Mouse (Mus musculus) neural tube, embryonic 15.5 days (tissue): ENCODE results near the gene Gm10031. TPM values are rescaled to one million over a fixed set of nuclear protein-coding genes. Genes with fewer than 3 reads are reported as not detected.
"Not testable (repeated sequence)": the region's sequence is repeated elsewhere in the genome, so short reads cannot be mapped to it uniquely, and the experiment has no call there.

ENCODE experiments used
- ATAC-seq: fragments of 200-750 bp; cut with Nextera tagmentation; 2 replicates; pipeline ENCODE4 v1.8.0; 2017; ENCODE audit warnings: mild to moderate bottlenecking, moderate TSS enrichment, moderate library complexity; ENCODE audit not compliant: low FRiP score
- H3K27ac ChIP-seq: fragments of 300-500 bp; sonication (generic); replicated peaks from 2 replicates; pipeline ENCODE4 v1.5.1; 2015; ENCODE audit warnings: mild to moderate bottlenecking, inconsistent platforms
- H3K27me3 ChIP-seq: fragments of 300-500 bp; sonication (generic); replicated peaks from 2 replicates; pipeline ENCODE4 v1.6.1; 2015; ENCODE audit warnings: inconsistent platforms
- H3K36me3 ChIP-seq: fragments of 300-500 bp; sonication (generic); 2 replicates; pipeline ENCODE4 v1.6.1; 2015; ENCODE audit warnings: inconsistent platforms
- H3K4me1 ChIP-seq: fragments of 300-500 bp; sonication (generic); 2 replicates; pipeline ENCODE4 v1.6.1; 2015; ENCODE audit warnings: inconsistent platforms
- H3K4me2 ChIP-seq: fragments of 300-500 bp; sonication (generic); 2 replicates; pipeline ENCODE4 v1.6.1; 2015; ENCODE audit warnings: inconsistent platforms, mild to moderate bottlenecking, moderate library complexity
- H3K4me3 ChIP-seq: fragments of 300-500 bp; sonication (generic); replicated peaks from 2 replicates; pipeline ENCODE4 v1.5.1; 2015; ENCODE audit warnings: mild to moderate bottlenecking, inconsistent platforms
- H3K9ac ChIP-seq: fragments of 300-500 bp; sonication (generic); replicated peaks from 2 replicates; pipeline ENCODE4 v1.6.1; 2015; ENCODE audit warnings: mild to moderate bottlenecking, inconsistent platforms
- H3K9me3 ChIP-seq: fragments of 300-500 bp; sonication (generic); replicated peaks from 2 replicates; pipeline ENCODE4 v1.6.1; 2016; ENCODE audit warnings: inconsistent platforms
- WGBS: fragments of 180-500 bp; shearing (Covaris S2); methylation state at CpG from one replicate; pipeline ENCODE4 v1.1.7; 2015; ENCODE audit warnings: mixed read lengths; 5-methylcytosine and 5-hydroxymethylcytosine counted together
- polyA plus RNA-seq: library from polyadenylated mRNA; unstranded; fragments of >200 nt; fragmentation: Nextera tagmentation; extraction: Ambion mirVana; gene quantifications from 2 replicates; pipeline ENCODE4 v1.2.1, GENCODE M21; 2015

Gm10031 gene
- 0.40 and 0.45 TPM in 2 replicates for polyA plus RNA-seq

GRCm38 (mm10) chr1:156523842-156524241 is at the start of gene Gm10031:
Gene Gm10031 (plus strand): TSS chr1:156524012.
- not testable (repeated sequence) for H3K27ac ChIP-seq, H3K27me3 ChIP-seq, H3K9me3 ChIP-seq, H3K9ac ChIP-seq, H3K4me1 ChIP-seq, H3K4me3 ChIP-seq, H3K36me3 ChIP-seq, H3K4me2 ChIP-seq
- whole genome bisulfite sequencing = 97% methylated on average over 22 of the region's 22 CpGs
- peak; percentile 79 for ATAC-seq

- H3K4me2 ChIP-seq = no peak overlapping the region
- no peak for ATAC-seq
- H3K27ac ChIP-seq = no peak overlapping the region
- no peaks in the 10 kb centered on the region for H3K27me3 ChIP-seq
- peaks cover 11% of the 10 kb centered on the region for H3K4me1 ChIP-seq
- no peak overlapping the region for H3K9ac ChIP-seq
- no peaks in the 10 kb centered on the region for H3K36me3 ChIP-seq
- H3K4me3 ChIP-seq = no peak overlapping the region
- no peaks in the 10 kb centered on the region for H3K9me3 ChIP-seq
- WGBS = 39% methylated on average over 3 of the region's 3 CpGs
Observed at GRCm38 (mm10) chr1:156474854-156475253, 49.0 kb upstream of the Gm10031 start.

DNA sequence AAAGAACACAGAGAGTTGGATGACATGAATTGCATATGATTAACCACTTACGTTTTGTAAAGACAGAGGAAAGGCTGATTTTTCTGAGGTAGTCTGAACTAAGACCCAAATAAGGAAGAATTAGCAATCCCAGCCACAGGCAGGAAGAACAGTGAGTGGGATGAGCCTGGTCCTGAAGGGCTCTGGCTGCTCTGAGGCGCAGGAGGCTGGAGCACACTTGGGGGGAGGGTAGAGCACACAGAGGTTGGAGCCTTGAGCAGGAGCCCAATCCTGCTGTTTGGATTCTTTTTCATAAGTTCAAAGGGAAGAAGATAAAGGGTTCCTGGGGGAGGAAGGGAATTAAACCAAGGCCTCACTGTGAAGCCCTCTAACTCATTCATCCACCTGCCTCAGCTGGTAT is 47.8 kb upstream of the Gm10031 start:
- WGBS = 40% methylated on average over 2 of the region's 2 CpGs
- H3K27me3 ChIP-seq = no peaks in the 10 kb centered on the region
- H3K4me1 ChIP-seq = peaks cover 11% of the 10 kb centered on the region
- ATAC-seq = no peak
- no peak overlapping the region for H3K9ac ChIP-seq
- H3K4me2 ChIP-seq = no peak overlapping the region
- H3K27ac ChIP-seq = no peak overlapping the region
- H3K4me3 ChIP-seq = no peak overlapping the region
- H3K9me3 ChIP-seq = no peaks in the 10 kb centered on the region
- no peaks in the 10 kb centered on the region for H3K36me3 ChIP-seq

DNA sequence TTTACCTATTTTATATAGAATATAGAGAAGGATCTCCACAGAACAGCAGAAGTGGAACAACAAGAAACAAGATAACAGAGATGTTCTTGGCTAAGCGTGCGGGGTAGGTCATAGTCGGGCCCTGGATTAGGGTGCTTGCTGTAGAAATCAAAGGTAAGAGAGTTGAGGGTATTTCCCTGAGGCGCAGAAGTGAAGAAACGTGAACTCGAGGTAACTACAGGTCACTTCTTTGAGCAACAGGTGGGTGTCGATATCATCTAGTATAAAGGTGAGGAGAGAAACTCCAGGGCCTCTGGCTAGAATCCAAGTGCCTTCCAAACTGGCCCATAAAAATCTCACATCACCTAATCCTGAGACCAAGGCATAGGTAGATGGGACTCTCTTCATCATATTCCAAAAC is 47.3 kb upstream of the Gm10031 start:
- no peak for ATAC-seq
- Histone ChIP-seq H3K4me3 (no peak overlapping the region), H3K9ac (no peak overlapping the region), H3K27me3 (no peaks in the 10 kb centered on the region), H3K9me3 (no peaks in the 10 kb centered on the region), H3K27ac (no peak overlapping the region), H3K36me3 (no peaks in the 10 kb centered on the region), H3K4me2 (no peak overlapping the region), H3K4me1 (peaks cover 11% of the 10 kb centered on the region)
- WGBS = 44% methylated on average over 7 of the region's 7 CpGs

DNA sequence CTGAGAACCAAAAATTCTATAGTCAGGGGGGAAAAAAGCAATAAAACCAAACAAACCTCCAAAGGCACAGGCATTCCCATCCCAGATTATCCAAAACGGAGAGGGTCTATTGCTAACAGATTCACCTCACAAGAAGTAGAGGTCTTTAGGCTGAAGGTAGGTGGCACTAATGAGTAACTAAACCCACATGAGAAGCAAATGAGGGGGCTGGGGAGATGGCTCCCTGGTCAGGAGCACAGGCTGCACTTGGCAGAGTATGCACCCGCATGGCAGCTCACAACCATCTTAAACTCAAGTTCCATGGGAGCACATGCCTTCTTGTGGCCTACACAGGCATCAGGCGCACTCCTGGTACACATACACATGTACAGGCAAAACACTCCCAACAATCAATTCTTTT is 42.0 kb upstream of the Gm10031 start:
- Histone ChIP-seq H3K27me3 (no peaks in the 10 kb centered on the region), H3K27ac (no peak overlapping the region), H3K4me1 (no peaks in the 10 kb centered on the region), H3K4me2 (no peak overlapping the region), H3K4me3 (no peak overlapping the region), H3K9ac (no peak overlapping the region), H3K36me3 (no peaks in the 10 kb centered on the region), H3K9me3 (no peaks in the 10 kb centered on the region)
- 91% methylated on average over 3 of the region's 3 CpGs for WGBS
- no peak for ATAC-seq

DNA sequence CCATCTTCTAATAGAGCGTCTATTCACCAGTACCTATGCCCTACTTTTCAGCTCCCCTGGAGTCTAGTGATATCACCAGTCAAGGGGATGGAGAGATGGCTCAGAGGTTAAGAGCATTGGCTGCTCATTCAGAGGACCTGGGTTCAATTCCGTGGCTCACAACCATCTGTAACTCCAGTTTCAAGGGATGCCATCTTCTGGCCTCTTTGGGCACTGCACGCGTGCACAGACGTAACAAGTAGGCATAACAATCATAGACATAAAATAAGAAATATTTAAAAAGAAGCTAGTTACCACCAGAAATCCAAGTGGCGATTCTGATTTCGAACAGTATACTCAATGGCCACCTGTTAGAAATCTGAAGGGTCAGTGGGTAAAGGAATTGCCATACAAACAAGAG is 36.3 kb upstream of the Gm10031 start:
- H3K27me3 ChIP-seq = no peaks in the 10 kb centered on the region
- H3K36me3 ChIP-seq = no peaks in the 10 kb centered on the region
- WGBS = 95% methylated on average over 7 of the region's 7 CpGs
- ATAC-seq = no peak
- no peak overlapping the region for H3K27ac ChIP-seq
- no peak overlapping the region for H3K4me3 ChIP-seq
- no peak overlapping the region for H3K9ac ChIP-seq
- H3K4me1 ChIP-seq = no peaks in the 10 kb centered on the region
- no peaks in the 10 kb centered on the region for H3K9me3 ChIP-seq
- no peak overlapping the region for H3K4me2 ChIP-seq

DNA sequence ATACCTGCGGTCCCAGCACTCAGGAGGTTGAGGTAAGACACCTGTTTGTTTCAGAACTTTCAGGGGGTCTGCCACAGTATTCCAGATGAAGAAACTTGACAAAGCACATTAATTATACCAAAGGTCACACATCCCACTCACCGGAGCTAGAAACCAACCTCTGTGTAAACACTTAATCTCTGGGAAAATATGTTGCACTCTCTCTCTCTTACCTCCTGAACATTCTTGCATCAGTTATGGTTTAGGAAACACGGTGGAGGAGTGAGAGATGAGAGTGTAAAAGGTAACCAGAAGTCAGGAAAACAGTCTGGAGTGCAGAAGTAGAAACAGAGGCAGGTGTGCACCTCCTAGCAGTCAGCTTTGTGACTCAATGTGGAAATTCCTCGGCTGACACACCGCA is 35.8 kb upstream of the Gm10031 start:
- Histone ChIP-seq H3K36me3 (no peaks in the 10 kb centered on the region), H3K9ac (no peak overlapping the region), H3K4me3 (no peak overlapping the region), H3K9me3 (no peaks in the 10 kb centered on the region), H3K4me2 (no peak overlapping the region), H3K27me3 (no peaks in the 10 kb centered on the region), H3K4me1 (no peaks in the 10 kb centered on the region), H3K27ac (no peak overlapping the region)
- ATAC-seq = no peak
- 94% methylated on average over 5 of the region's 5 CpGs for WGBS

DNA sequence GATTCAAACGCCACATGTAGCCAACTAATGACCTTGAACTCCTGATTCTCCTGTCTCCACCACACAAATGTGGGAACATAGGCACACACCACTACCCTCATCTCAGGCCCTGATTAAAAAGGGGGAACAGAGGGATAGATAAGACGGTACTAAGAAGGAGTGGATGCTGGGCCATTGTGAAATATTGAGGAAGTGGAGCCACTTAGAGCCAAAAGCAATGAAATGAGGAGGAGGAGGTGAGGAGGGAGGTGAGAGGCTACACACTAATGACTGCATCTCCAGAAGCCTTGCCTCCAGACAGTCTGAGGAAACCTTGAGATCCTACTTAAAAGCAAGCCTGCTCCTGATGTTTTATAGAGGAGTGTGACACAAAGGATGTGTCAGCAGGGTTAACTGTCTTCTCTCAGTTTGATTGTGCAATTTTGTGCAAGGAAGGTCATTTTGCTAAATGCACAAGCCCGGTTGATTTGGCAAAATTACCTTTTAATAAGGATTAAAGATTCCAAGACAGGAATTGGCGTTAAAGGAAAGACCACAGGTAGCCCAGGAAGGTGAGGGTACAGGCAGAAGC is 32.5 kb upstream of the Gm10031 start:
- H3K27ac ChIP-seq = no peak overlapping the region
- H3K4me1 ChIP-seq = no peaks in the 10 kb centered on the region
- no peaks in the 10 kb centered on the region for H3K27me3 ChIP-seq
- H3K4me3 ChIP-seq = no peak overlapping the region
- H3K9me3 ChIP-seq = no peaks in the 10 kb centered on the region
- no peak overlapping the region for H3K9ac ChIP-seq
- 83% methylated on average over 4 of the region's 4 CpGs for WGBS
- no peak for ATAC-seq
- no peaks in the 10 kb centered on the region for H3K36me3 ChIP-seq
- no peak overlapping the region for H3K4me2 ChIP-seq

DNA sequence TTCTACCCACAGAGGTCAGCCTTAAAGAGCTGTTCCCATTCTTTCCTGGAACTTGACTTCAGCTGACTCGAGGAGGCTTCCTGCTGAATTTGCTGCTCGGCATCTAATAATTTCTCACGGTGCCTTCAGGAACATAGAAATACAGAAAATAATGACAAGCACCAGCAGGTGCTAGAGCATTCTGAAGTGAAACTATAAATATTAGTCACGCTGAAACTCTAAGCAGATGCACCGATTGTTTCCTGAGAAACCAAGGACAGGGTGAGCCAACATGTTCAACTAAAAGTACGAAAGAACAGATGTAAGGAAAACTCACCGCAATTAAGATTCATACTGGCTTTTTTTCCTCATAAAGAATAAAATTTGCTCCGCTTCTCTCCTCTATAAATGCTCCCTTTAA is 28.8 kb upstream of the Gm10031 start:
- Histone ChIP-seq H3K27ac (no peak overlapping the region), H3K4me3 (no peak overlapping the region), H3K4me2 (no peak overlapping the region), H3K36me3 (no peaks in the 10 kb centered on the region), H3K9me3 (no peaks in the 10 kb centered on the region), H3K9ac (no peak overlapping the region), H3K27me3 (no peaks in the 10 kb centered on the region), H3K4me1 (no peaks in the 10 kb centered on the region)
- ATAC-seq = no peak
- 38% methylated on average over 8 of the region's 8 CpGs for whole genome bisulfite sequencing

- H3K4me2 ChIP-seq = no peak overlapping the region
- H3K4me1 ChIP-seq = no peaks in the 10 kb centered on the region
- no peak overlapping the region for H3K27ac ChIP-seq
- H3K9ac ChIP-seq = no peak overlapping the region
- no peak for ATAC-seq
- WGBS = 85% methylated on average over 5 of the region's 5 CpGs
- H3K27me3 ChIP-seq = no peaks in the 10 kb centered on the region
- no peak overlapping the region for H3K4me3 ChIP-seq
- H3K9me3 ChIP-seq = no peaks in the 10 kb centered on the region
- H3K36me3 ChIP-seq = no peaks in the 10 kb centered on the region
Observed at GRCm38 (mm10) chr1:156496910-156497309, 26.9 kb upstream of the Gm10031 start.

GRCm38 (mm10) chr1:156504945-156505523 is 18.8 kb upstream of the Gm10031 start:
- no peak for ATAC-seq
- Histone ChIP-seq H3K9ac (no peak overlapping the region), H3K36me3 (no peaks in the 10 kb centered on the region), H3K4me1 (no peaks in the 10 kb centered on the region), H3K4me3 (no peak overlapping the region), H3K4me2 (no peak overlapping the region), H3K9me3 (no peaks in the 10 kb centered on the region), H3K27ac (no peak overlapping the region), H3K27me3 (no peaks in the 10 kb centered on the region)
- 77% methylated on average over 5 of the region's 5 CpGs for WGBS

DNA sequence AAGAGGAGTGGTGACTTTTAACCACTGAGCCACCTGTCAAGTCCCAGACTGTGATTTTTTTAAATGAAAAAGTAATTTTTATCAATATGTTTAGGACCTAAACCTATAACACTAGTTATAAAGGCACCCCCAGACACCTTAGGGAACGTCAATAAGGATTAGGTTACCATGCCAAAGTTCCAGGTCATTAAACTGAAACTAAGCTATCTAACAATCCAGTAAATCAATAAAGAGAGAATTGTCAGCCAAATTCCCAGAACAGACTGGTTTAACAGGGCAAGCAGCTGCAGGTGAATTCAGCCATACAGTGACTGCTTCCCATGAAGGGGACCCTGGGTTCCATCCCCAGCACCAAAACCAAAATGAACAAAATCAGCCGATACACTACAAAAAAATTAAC is 17.9 kb upstream of the Gm10031 start:
- H3K27ac ChIP-seq = no peak overlapping the region
- H3K9ac ChIP-seq = no peak overlapping the region
- no peak for ATAC-seq
- H3K27me3 ChIP-seq = no peaks in the 10 kb centered on the region
- H3K4me1 ChIP-seq = no peaks in the 10 kb centered on the region
- no peaks in the 10 kb centered on the region for H3K36me3 ChIP-seq
- H3K4me2 ChIP-seq = no peak overlapping the region
- 73% methylated on average over 2 of the region's 2 CpGs for WGBS
- no peak overlapping the region for H3K4me3 ChIP-seq
- H3K9me3 ChIP-seq = no peaks in the 10 kb centered on the region
